Mouse (Mus musculus) forelimb bud, embryonic 11.5 days (tissue): ENCODE measurements around the gene Rab40b.
"Not testable (repeated sequence)": the region's sequence is repeated elsewhere in the genome, so short reads cannot be mapped to it uniquely, and the experiment has no call there.

Experiments used
- DNase-seq: peaks from one replicate; pipeline ENCODE4 v3.0.0-alpha.2; 2012; ENCODE audit warnings: low read depth, low spot score

The Rab40b gene

GRCm38 (mm10) chr11:121368731-121369130, 19.3 kb downstream of the Rab40b start:
- DNase-seq: no peak

GRCm38 (mm10) chr11:121367170-121367707, 20.8 kb downstream of the Rab40b start:
- DNase-seq: peak; percentile 25

- DNase-seq: no peak
Observed at GRCm38 (mm10) chr11:121362212-121362611, 25.8 kb downstream of the Rab40b start.

- DNase-seq: peak; percentile 99
Observed at GRCm38 (mm10) chr11:121354091-121354707, 33.9 kb downstream of the Rab40b start, which contains the start of gene Wdr45b. Wdr45b (minus strand) TSS chr11:121354445.

GRCm38 (mm10) chr11:121353326-121354090, 34.5 kb downstream of the Rab40b start:
- no peak for DNase-seq

- not testable (repeated sequence) for DNase-seq
Observed at GRCm38 (mm10) chr11:121348727-121349126, 39.3 kb downstream of the Rab40b start.

- DNase-seq: no peak
Observed at GRCm38 (mm10) chr11:121348166-121348565, 39.9 kb downstream of the Rab40b start.

GRCm38 (mm10) chr11:121347036-121347435, 41.0 kb downstream of the Rab40b start:
- DNase-seq: no peak

GRCm38 (mm10) chr11:121342423-121342822, 45.6 kb downstream of the Rab40b start:
- DNase-seq: not testable (repeated sequence)

- no peak for DNase-seq
Observed at GRCm38 (mm10) chr11:121340287-121340686, 47.8 kb downstream of the Rab40b start.

GRCm38 (mm10) chr11:121339647-121340046, 48.4 kb downstream of the Rab40b start:
- DNase-seq: no peak

GRCm38 (mm10) chr11:121331641-121332040, 56.4 kb downstream of the Rab40b start:
- DNase-seq: no peak

GRCm38 (mm10) chr11:121328619-121329018, 59.4 kb downstream of the Rab40b start:
- no peak for DNase-seq

- DNase-seq: no peak
Observed at GRCm38 (mm10) chr11:121328206-121328605, 59.8 kb downstream of the Rab40b start.

GRCm38 (mm10) chr11:121326681-121327080, 61.4 kb downstream of the Rab40b start:
- no peak for DNase-seq

GRCm38 (mm10) chr11:121326034-121326433, 62.0 kb downstream of the Rab40b start:
- DNase-seq: no peak

- not testable (repeated sequence) for DNase-seq
Observed at GRCm38 (mm10) chr11:121307712-121308111, 80.3 kb downstream of the Rab40b start.

- DNase-seq: no peak
Observed at GRCm38 (mm10) chr11:121306608-121307007, 81.4 kb downstream of the Rab40b start.
